Mouse (Mus musculus) layer of hippocampus, adult 2 months (tissue): ENCODE data around the gene Cd63. TPM values are rescaled to one million over a fixed set of nuclear protein-coding genes. Genes with fewer than 3 reads are reported as not detected.

Experiments used
- DNase-seq, 2 experiments: peaks; one replicate each; pipeline ENCODE4 v3.0.0; 2022; ENCODE audit warnings: low spot score in 2 of 2
- H3K27ac ChIP-seq: fragments of 200-600 bp; 2 replicates; pipeline ENCODE4 v1.8.1; 2022
- H3K4me3 ChIP-seq: fragments of 200-600 bp; 2 replicates; pipeline ENCODE4 v1.8.1; 2022; ENCODE audit warnings: mild to moderate bottlenecking
- CTCF ChIP-seq: fragments of 200-600 bp; conservative IDR thresholded peaks from 2 replicates; pipeline ENCODE4 v1.8.1; 2022; ENCODE audit warnings: antibody characterized with exemption, mild to moderate bottlenecking, moderate library complexity
- total RNA-seq, 2 experiments: library from RNA; stranded (reverse); gene quantifications; 2 replicates each; pipeline ENCODE4 v1.2.3; 2021

The Cd63 gene
- total RNA-seq, 2 experiments from 2014 or later: 71.0 to 81.9 TPM

- peak; percentile 53 to 63 for DNase-seq
- Histone ChIP-seq H3K27ac (peak within 1 kb of the TSS; percentile 77), H3K4me3 (peak within 1 kb of the TSS; percentile 79)
- no peak for TF ChIP-seq CTCF
Observed at GRCm38 (mm10) chr10:128891296-128892094, 9.3 kb upstream of the Cd63 start, which contains the start of gene Gdf11. Gene Gdf11, minus strand, starts transcription at chr10:128891718.

- H3K4me3 ChIP-seq: peak overlapping the region; percentile 79
- no peak for DNase-seq
- TF ChIP-seq CTCF: no peak
- H3K27ac ChIP-seq: peak overlapping the region; percentile 72; the same call in 1 of the 2 replicates
Observed at GRCm38 (mm10) chr10:128892246-128892645, 8.5 kb upstream of the Cd63 start.

GRCm38 (mm10) chr10:128895437-128895836 lies 5.4 kb upstream of the Cd63 start:
- DNase-seq: peak; percentile 78 to 87
- peak overlapping the region; percentile 34 for H3K4me3 ChIP-seq
- H3K27ac ChIP-seq: peak overlapping the region; percentile 85
- peak; percentile 88 for TF ChIP-seq CTCF

- Histone ChIP-seq H3K27ac (peak overlapping the region; percentile 85), H3K4me3 (peak overlapping the region; percentile 34)
- TF ChIP-seq CTCF: no peak
- DNase-seq: peak; percentile 68 to 69
Observed at GRCm38 (mm10) chr10:128895952-128896693, 4.7 kb upstream of the Cd63 start.

GRCm38 (mm10) chr10:128896807-128897206 lies 4.0 kb upstream of the Cd63 start:
- H3K27ac ChIP-seq: peak overlapping the region; percentile 85
- no peak for DNase-seq
- no peak for TF ChIP-seq CTCF

GRCm38 (mm10) chr10:128897501-128897900 lies 3.3 kb upstream of the Cd63 start:
- no peak for TF ChIP-seq CTCF
- 0 out of 2 replicates have a peak overlapping the region, but pooled peaks have one; percentile 23 for H3K27ac ChIP-seq
- DNase-seq: peak in 1 of 2 experiments; percentile 64
- no peak overlapping the region for H3K4me3 ChIP-seq

More at GRCm38 (mm10) chr10:128896807-128897206, 4.0 kb upstream of the Cd63 start:
- peak overlapping the region; percentile 34; the same call in 1 of the 2 replicates for H3K4me3 ChIP-seq

GRCm38 (mm10) chr10:128899759-128900490 lies 864 bp upstream of the Cd63 start:
- no peak overlapping the region for H3K27ac ChIP-seq
- TF ChIP-seq CTCF: no peak
- DNase-seq: no peak
- H3K4me3 ChIP-seq: no peak overlapping the region

GRCm38 (mm10) chr10:128901409-128901808 lies 620 bp downstream of the Cd63 start:
- no peak for DNase-seq
- H3K27ac ChIP-seq: no peak overlapping the region

GRCm38 (mm10) chr10:128902409-128902988 lies 1.7 kb downstream of the Cd63 start:
- no peak overlapping the region for H3K4me3 ChIP-seq
- TF ChIP-seq CTCF: no peak
- no peak for DNase-seq

More at GRCm38 (mm10) chr10:128901409-128901808, 620 bp downstream of the Cd63 start:
- no peak overlapping the region for H3K4me3 ChIP-seq
- no peak for TF ChIP-seq CTCF

GRCm38 (mm10) chr10:128904812-128905211 lies 4.0 kb downstream of the Cd63 start:
- no peak overlapping the region for H3K27ac ChIP-seq
- H3K4me3 ChIP-seq: no peak overlapping the region
- DNase-seq: no peak
- TF ChIP-seq CTCF: no peak

More at GRCm38 (mm10) chr10:128902409-128902988, 1.7 kb downstream of the Cd63 start:
- H3K27ac ChIP-seq: no peak overlapping the region

GRCm38 (mm10) chr10:128908778-128909448 lies 8.1 kb downstream of the Cd63 start:
- H3K27ac ChIP-seq: peak overlapping the region; percentile 98
- TF ChIP-seq CTCF: no peak
- H3K4me3 ChIP-seq: peak overlapping the region; percentile 74
- no peak for DNase-seq
